Mouse (Mus musculus) skeletal muscle tissue, adult 2 months (tissue): Measurements from ENCODE around the gene Tsr3.

ENCODE experiments used
- DNase-seq: peaks from one replicate; pipeline ENCODE4 v3.0.0-alpha.2; 2012; ENCODE audit warnings: low read depth, low spot score

The Tsr3 gene

GRCm38 (mm10) chr17:25243131-25243780 is 3.3 kb downstream of the Tsr3 start:
- DNase-seq = no peak

GRCm38 (mm10) chr17:25244239-25244638 is 4.3 kb downstream of the Tsr3 start:
- DNase-seq = no peak

DNA sequence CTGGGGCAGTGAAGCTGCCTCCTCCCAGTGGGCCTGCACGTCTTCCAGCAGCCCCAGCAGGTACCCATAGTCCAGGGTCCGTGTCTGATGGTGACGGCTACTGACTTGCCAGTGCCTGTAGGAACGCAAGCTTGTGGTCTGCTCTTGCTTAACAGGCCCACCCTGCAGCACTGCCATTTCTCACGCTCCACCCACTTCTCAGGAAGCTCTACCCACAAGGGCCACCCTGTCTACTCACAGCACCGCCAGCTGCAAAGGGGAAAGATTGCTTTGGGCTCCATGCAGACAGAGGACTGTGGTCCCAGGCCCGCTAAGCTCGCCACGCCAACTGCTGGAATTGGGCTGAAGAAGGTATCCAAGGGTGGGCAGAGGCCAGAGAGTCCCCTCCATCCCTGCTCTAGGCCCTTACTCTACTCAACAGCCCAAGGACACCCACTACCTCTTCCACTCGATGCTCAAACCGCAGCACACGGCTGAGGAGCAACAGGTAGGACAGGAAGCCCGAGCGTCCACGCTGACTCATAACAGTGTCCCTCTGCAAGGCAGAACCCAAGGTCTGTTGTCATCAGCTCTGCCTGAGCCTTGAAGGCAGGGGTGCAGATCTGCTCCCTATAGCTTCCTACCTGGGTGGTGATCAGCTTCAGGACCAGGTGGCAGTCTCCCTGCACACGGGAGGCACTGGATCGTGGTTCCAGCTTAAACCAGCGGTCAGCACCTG is 8.2 kb downstream of the Tsr3 start:
- DNase-seq = no peak

GRCm38 (mm10) chr17:25250181-25250835 is 10.3 kb downstream of the Tsr3 start:
- no peak for DNase-seq

DNA sequence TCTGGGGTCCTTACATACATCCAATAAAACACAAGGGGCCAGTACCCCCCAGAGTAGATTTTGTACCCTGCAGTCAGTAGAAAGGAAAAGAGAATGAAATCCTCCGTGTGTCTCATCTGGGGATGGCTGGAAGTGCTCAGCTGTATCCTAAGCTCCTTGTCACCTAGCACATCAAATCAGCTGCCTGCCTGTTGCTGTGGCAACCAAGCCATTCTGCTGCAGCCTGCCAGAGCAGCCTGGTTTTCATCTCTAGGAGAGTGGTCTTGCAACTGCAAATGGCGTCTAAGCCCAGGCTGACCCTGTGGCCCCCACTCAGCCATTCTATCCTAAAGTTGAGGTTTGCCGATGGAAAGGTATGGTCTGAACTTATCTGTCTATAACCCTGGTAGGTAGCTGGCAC is 12.7 kb downstream of the Tsr3 start:
- no peak for DNase-seq

GRCm38 (mm10) chr17:25253760-25254159 is 13.8 kb downstream of the Tsr3 start:
- no peak for DNase-seq

GRCm38 (mm10) chr17:25255110-25255509 is 15.1 kb downstream of the Tsr3 start:
- no peak for DNase-seq

- no peak for DNase-seq
Observed at GRCm38 (mm10) chr17:25256140-25256754, 16.3 kb downstream of the Tsr3 start, which contains the start of gene Baiap3. Gene Baiap3 (minus strand): TSS chr17:25256364.

- DNase-seq = no peak
Observed at GRCm38 (mm10) chr17:25257804-25258261, 17.9 kb downstream of the Tsr3 start.

- DNase-seq = peak; percentile 66
Observed at GRCm38 (mm10) chr17:25264453-25264852, 24.5 kb downstream of the Tsr3 start.

DNA sequence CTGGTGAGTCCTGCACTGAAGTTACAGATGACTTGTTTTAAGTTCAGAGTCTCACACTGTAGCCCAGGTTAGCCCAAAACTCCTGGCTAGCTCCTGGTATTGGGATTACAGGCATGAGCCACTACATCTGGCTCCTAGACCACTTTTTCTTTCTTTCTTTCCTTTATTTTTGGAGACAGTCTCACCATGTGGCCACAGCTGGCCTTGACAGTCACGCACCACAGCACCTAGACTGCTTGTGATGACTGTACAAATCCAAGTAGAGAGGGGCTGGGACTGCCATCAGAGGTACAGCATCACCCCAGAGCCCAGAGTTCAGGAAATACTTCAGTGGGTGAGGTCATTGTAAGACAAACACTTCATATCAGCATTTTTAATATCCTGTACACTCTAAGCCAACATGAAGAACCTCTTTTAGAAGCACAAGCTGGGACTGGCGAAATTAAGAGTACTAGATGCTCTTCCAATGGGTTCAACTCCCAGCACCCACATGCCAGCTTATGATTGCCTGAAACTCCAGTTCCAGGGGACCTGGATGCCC is 30.9 kb downstream of the Tsr3 start:
- DNase-seq = no peak

DNA sequence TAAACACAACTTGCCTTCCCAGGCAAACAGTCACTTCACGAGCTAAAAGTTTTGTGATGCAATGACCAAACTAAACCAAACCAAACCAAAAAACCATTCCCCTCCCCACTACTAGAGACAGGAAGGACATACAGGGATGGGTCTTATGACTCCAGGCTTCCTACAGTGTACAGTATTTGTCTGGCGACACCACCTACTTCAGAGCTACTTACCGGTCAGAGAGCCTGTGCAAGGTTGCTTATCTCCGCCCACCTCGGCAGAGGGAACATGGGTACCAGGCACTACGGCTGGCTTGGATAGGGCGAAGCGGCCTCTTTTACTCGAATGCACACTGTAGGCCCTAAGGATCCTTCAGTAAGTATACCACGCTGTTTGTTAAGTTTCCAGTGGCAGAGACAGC is 32.4 kb downstream of the Tsr3 start:
- DNase-seq = no peak

GRCm38 (mm10) chr17:25272951-25273705 is 33.2 kb downstream of the Tsr3 start:
- DNase-seq = peak; percentile 88

DNA sequence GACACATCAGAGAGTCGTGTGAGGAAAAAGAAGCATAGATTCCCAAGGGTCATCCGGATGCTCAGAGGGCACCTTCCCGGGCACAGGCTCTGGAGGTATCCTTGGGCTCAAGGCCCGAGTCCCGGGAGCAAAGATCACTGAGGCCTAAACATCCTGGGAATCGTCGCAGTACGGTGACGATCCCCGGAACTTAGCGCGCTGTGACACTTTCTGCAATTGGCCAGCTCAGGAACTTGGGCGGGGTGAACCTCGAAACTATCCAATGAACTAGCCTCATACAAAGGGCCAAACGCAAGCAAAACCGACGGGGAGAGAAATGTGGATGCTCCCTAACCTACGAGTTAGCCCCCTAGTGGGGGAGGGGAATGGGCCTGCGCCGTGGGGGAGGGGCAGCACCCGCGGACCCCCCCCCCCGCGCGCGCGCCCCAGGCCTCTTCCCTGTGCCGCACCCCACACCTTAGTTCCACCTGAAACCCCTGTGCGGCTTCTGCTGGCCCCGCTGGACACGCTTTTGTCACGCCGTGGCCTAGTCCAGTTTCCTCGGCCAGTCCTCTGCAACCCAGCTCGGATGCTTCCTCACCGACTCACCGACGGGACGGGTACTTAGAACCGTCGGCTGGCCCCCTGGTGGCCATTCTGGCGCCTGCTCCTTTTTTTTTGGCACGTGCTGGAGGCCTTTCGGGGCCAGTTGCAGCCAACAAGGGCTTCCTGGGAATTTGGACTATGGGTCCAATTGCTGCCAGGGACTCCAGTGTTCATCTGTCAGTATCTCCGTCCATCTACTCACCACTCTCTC is 33.9 kb downstream of the Tsr3 start:
- DNase-seq = peak; percentile 97

GRCm38 (mm10) chr17:25274571-25275346 is 34.8 kb downstream of the Tsr3 start, which contains the start of gene Ube2i:
Gene Ube2i (minus strand): TSS chr17:25274622.
- no peak for DNase-seq

GRCm38 (mm10) chr17:25275833-25276232 is 35.9 kb downstream of the Tsr3 start:
- no peak for DNase-seq

- DNase-seq = no peak
Observed at GRCm38 (mm10) chr17:25282133-25282532, 42.2 kb downstream of the Tsr3 start.

- DNase-seq = peak; percentile 53
Observed at GRCm38 (mm10) chr17:25285033-25285432, 45.1 kb downstream of the Tsr3 start.

GRCm38 (mm10) chr17:25288842-25289241 is 48.9 kb downstream of the Tsr3 start:
- no peak for DNase-seq
